Mouse (Mus musculus) G1E-ER4 (cell line): ENCODE results near the gene Rrn3. TPM values are rescaled to one million over a fixed set of nuclear protein-coding genes. Genes with fewer than 3 reads are reported as not detected.

Experiments used
- GATA1 ChIP-seq: IDR thresholded peaks from one replicate; pipeline ENCODE4 v1.8.0; 2012; ENCODE audit warnings: low read length, inconsistent platforms
- polyA plus RNA-seq: library from polyadenylated mRNA; stranded (reverse); fragments of >175 nt; gene quantifications from 2 replicates; pipeline ENCODE4 v1.2.3, GENCODE M21; 2012

Rrn3 gene
- polyA plus RNA-seq, 1 experiment, result 27.4 TPM

DNA sequence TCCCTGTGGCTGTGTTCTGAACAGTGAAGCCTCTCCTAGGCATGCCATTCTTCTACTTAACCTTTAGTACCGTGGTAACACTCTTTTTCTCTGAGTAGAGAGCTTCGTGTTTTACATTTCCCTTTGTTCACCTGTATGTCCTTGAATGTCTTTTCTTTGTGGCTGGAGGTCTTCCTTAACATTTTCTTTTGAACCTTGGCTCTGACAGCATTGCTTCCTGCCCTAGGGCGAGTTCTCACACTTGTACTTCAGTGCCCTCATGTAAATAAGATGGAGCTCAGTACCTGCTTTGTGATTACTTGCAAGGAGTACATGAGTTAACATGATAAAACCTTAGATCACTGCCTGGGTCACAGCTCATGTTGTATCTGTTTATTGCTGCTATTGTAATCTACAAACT, 5.4 kb downstream of the Rrn3 start:
- no peak for TF ChIP-seq GATA1

- TF ChIP-seq GATA1, result no peak
Measured at GRCm38 (mm10) chr16:13796746-13797175, 16.3 kb downstream of the Rrn3 start.

DNA sequence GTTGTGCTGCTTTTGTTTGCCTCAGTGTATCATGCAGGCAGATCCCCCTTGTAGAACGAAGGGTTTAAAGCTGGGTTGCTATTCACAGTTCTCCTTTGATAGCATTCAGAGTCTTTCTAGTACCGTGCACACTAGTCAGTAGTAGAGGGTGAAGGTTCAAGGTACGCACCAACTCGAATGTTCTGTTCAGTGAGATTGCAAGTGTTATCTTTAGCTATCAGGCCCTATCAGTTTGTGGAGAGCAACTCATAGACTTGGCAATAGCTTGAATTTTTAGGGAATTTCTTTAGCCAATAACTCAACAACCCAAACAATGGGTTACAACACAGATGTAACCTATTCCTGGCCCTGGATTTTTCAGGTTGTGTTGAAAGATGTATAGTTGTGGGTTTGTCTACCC, 20.7 kb downstream of the Rrn3 start:
- no peak for TF ChIP-seq GATA1

GRCm38 (mm10) chr16:13804666-13805065, 24.2 kb downstream of the Rrn3 start:
- TF ChIP-seq GATA1, result no peak

DNA sequence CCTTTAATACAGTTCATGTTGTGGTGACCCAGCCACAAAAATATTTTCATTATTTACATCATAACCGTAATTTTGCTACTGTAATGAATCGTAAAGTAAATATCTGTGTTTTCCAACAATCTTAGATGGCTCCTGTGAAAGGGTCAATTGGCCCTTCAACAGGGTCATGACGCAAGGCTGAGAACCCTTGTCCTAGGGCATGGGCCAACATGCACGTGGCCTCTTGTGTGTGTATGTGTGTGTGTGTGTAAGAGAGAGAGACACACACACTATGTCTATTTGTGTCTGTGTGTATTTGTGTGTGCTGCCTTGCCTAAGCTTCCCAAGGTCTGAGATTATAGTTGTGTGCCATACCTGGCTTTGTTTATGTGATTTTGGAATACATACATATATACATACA, 27.1 kb downstream of the Rrn3 start:
- TF ChIP-seq GATA1, result no peak

DNA sequence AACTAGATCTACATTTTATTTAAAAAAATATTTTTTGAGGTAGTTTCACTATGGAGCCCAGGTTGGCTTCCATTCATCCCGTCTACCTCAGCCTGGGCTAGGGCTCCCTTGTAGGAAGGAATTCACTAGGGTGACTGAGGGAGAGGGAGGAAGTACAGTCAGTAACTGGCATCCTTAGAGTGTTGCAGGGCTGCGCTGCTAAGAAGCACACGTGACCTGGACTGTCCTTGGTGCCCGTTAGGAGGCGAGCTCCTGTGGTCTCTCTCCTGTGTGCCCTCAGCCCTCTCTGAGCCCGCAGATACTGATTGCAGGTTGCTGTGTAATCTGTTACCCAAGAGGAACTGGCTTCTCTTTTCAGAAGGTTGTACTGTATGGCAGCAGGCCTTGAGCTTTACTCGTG, 27.9 kb downstream of the Rrn3 start:
- TF ChIP-seq GATA1, result no peak

DNA sequence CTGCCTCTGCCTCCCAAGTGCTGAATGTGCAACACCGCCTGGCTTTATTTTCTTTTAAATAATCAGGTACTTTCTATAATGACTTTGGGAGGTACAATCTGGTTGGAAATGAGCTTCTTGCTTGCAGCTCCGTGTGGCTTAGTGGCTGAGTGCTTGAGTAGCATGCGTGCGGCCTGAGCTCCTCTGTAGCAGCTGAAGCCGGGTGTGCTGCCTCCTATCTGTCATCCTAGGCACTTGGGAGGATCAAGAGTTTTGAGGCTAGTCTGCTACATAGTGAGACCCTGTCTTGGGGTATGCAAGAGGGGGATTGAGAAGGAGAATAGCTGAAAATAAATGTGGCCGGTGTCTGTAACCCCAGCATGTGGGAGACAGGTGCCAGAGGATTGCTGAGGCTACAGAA, 31.6 kb downstream of the Rrn3 start:
- no peak for TF ChIP-seq GATA1

GRCm38 (mm10) chr16:13813200-13813599, 32.7 kb downstream of the Rrn3 start:
- no peak for TF ChIP-seq GATA1

- no peak for TF ChIP-seq GATA1
Measured at GRCm38 (mm10) chr16:13818560-13819393, 38.3 kb downstream of the Rrn3 start, which contains the start of gene Ntan1. Gene Ntan1, plus strand, starts transcription at chr16:13818845.

- no peak for TF ChIP-seq GATA1
Measured at GRCm38 (mm10) chr16:13819394-13819743, 38.9 kb downstream of the Rrn3 start.

DNA sequence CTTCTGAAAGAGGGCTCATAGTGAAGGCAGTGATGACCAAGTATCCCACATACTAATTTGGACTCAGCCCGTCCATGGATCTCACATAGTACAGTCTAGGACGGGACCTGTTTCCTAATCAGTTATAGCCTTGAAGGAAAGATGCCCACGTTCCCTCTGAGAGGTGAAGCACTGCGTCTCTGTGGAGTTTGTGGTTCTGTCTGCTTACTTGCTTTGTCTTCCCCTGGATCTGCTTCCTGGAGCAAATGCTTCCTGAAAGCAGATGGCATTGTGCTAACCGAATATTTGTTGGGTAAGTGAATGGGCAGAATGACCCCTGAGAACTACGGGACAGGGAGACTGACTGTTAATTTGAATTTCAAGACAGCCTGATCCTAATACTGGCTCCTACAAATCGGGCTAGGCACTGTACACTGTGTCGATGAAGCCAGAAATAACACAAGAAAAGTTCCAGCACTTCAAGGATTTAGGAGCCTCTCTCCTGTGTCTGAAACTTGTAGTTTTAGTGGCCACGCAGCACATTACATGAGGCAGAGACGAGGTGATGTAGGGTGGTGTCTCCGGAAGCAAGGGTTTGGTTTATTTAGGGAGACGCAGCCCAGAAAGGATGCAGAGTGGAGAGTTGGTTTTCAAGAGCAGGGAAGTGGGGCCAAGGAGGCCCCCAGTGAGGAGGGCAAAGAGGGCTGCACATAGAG, 39.4 kb downstream of the Rrn3 start:
- no peak for TF ChIP-seq GATA1

GRCm38 (mm10) chr16:13820771-13821170, 40.3 kb downstream of the Rrn3 start:
- TF ChIP-seq GATA1, result no peak

DNA sequence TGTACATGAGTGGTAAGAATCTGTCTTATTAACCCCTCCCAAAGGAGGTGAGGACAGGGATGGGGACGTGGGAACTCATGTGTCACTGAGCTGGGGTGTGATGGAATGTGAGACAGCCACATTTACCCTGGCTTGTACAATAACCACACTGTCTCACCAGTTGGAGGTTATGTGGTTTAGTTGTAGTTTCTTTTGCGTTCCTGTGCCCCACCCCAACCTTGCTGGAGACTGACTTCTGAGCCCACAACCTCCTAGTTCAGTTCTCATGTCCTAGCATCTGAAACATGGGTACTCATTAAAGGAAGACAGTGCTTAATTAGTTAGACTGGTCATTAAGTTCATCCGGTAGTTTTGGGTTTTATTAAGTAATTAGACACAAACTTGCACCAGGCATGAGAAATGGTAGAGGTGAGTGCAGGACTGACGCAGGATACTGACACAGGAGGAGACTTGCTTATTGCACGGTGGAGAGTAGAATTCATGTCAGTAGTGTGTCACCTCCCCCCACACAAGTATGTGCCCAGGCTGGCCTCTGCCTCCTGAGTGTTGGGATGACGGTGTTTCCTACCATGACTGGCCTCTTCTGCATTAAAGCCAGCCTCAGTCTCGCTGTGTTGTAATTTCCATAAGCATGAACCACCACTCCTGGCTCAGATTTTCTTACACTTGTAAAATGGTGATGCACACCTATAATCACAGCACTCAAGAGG, 45.4 kb downstream of the Rrn3 start:
- no peak for TF ChIP-seq GATA1

DNA sequence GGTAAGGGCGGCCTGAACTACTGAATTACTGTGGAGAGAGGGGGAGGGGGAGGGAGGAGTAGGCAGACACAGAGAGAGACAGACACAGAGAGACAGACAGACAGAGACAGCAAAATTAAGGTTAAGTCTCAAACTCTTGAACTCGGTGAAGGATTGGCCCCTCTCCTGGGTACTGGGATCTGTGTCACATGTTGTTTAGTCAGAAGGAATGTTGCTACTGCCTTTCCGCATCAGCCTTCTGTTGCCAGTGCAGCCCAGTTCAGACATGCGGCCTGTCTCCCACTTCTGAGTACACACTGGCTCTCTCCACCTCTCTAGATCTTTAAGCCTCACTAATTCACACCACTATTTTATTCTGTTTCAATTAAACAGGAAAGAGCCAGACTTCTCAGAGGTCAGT, 46.0 kb downstream of the Rrn3 start:
- TF ChIP-seq GATA1, result no peak

GRCm38 (mm10) chr16:13830444-13830843, 49.9 kb downstream of the Rrn3 start:
- TF ChIP-seq GATA1, result no peak

DNA sequence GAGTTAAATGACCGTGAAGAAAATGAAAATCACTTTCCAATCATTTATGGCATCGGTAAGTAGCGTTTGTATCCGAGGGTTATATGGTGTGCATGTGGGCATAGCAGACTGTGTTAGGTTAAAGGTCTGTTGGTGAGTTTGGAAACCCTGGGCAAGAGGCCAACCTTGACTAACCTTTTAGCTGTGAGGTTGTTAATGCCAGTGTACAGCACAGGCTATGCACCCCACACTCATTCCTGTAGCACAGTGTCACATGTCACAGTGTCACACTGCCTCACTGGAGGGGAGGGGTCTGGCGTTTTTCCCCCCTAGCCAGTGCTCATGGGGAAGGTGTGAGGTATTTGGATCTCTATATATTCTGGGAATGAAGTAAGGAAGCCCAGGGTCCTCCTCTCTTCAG, 51.1 kb downstream of the Rrn3 start:
- no peak for TF ChIP-seq GATA1
